ENCODE assay signal across 8 mouse cellular contexts in genomic region chr12:21418621-21419131, GRCm38 (mm10). TPM values are rescaled to one million over a fixed set of nuclear protein-coding genes. Genes with fewer than 3 reads are reported as not detected.
DNase-seq lines count a peak whose midpoint lies in the region; ATAC-seq and TF ChIP-seq lines count a peak whose summit lies in the region.

No protein-coding gene starts in this region.

- ATAC-seq in intestine, embryonic 14.5 days (replicated peaks; ENCODE audit: low FRiP score, low TSS enrichment, low read depth), result no peak
- ATAC-seq in midbrain, embryonic 13.5 days, result no peak

- H3K36me3 ChIP-seq in intestine, embryonic 14.5 days (ENCODE audit: control insufficient read depth, insufficient read depth, low read length), result peaks cover 18% of the 10 kb centered on the region
- H3K36me3 ChIP-seq in midbrain, embryonic 13.5 days, result peaks cover 18% of the 10 kb centered on the region

- no peak overlapping the region for H3K27ac ChIP-seq in embryonic fibroblast, embryonic 13.5 days (ENCODE audit: insufficient read depth, low read length)
- H3K27ac ChIP-seq in intestine, embryonic 14.5 days (ENCODE audit: low read depth), result no peak overlapping the region
- peak overlapping the region; percentile 94 for H3K27ac ChIP-seq in midbrain, embryonic 13.5 days

- peak overlapping the region; percentile 78; the same call in 1 of the 2 replicates for H3K9ac ChIP-seq in intestine, embryonic 14.5 days (ENCODE audit: low read length)
- H3K9ac ChIP-seq in midbrain, embryonic 13.5 days (replicated peaks), result peak overlapping the region; percentile 81

- no peaks in the 10 kb centered on the region for H3K9me3 ChIP-seq in intestine, embryonic 14.5 days (ENCODE audit: control insufficient read depth, low read length)
- H3K9me3 ChIP-seq in midbrain, embryonic 13.5 days, result 0 out of 2 replicates have a peak, but pooled peaks cover 5% of the 10 kb centered on the region

- H3K4me1 ChIP-seq in embryonic fibroblast, embryonic 13.5 days (ENCODE audit: control insufficient read depth, insufficient read depth, low read length), result no peaks in the 10 kb centered on the region; the same call in 1 of the 2 replicates
- peaks cover 15% of the 10 kb centered on the region for H3K4me1 ChIP-seq in intestine, embryonic 14.5 days (replicated peaks; ENCODE audit: control insufficient read depth, insufficient read depth, low read length)
- H3K4me1 ChIP-seq in midbrain, embryonic 13.5 days (replicated peaks), result peaks cover 23% of the 10 kb centered on the region

- no peak for TF ChIP-seq CTCF in embryonic fibroblast, embryonic 13.5 days (IDR thresholded peaks at IDR 0.05; ENCODE audit: borderline replicate concordance, insufficient read depth, low read length)

- peak overlapping the region; percentile 67; the same call in 1 of the 2 replicates for H3K4me3 ChIP-seq in embryonic fibroblast, embryonic 13.5 days (ENCODE audit: insufficient read depth, low read length)
- H3K4me3 ChIP-seq in intestine, embryonic 14.5 days (ENCODE audit: low read depth, low read length), result peak overlapping the region; percentile 91
- H3K4me3 ChIP-seq in midbrain, embryonic 13.5 days (replicated peaks), result peak overlapping the region; percentile 75

- DNase-seq in adrenal gland, adult (ENCODE audit: inconsistent age in 2 of 2, low spot score in 1 of 2), result peak; percentile 66 to 74
- DNase-seq in adrenal gland, postnatal 4 days (ENCODE audit: low spot score in 2 of 2), result no peak
- DNase-seq in ovary, postnatal 36 days (ENCODE audit: low spot score), result peak; percentile 39
- DNase-seq in ovary, postnatal 14 days (ENCODE audit: low spot score), result no peak
- no peak for DNase-seq in intestine, embryonic 14.5 days (ENCODE audit: low spot score)
- DNase-seq in adipocyte (ENCODE audit: low spot score), result no peak

- WGBS in intestine, embryonic 14.5 days, result 41% methylated on average over 10 of the region's 11 CpGs
- WGBS in midbrain, embryonic 13.5 days, result 34% methylated on average over 11 of the region's 11 CpGs

- H3K4me2 ChIP-seq in intestine, embryonic 14.5 days (ENCODE audit: low read length), result peak overlapping the region; percentile 74
- H3K4me2 ChIP-seq in midbrain, embryonic 13.5 days (replicated peaks), result peak overlapping the region; percentile 58

- no peaks in the 10 kb centered on the region for H3K27me3 ChIP-seq in intestine, embryonic 14.5 days (replicated peaks; ENCODE audit: control insufficient read depth, insufficient read depth, low read length)
- H3K27me3 ChIP-seq in midbrain, embryonic 13.5 days, result no peaks in the 10 kb centered on the region

- no peak; the same call in 1 of the 2 replicates for TF ChIP-seq POLR2A in embryonic fibroblast, embryonic 13.5 days (IDR thresholded peaks at IDR 0.05; ENCODE audit: low read depth, low read length)

RNA-seq across cellular contexts. Expression of gene Ywhaq, which starts 1.2 kb away (rescaled TPM):
- 100 to 1,000 TPM; 268 to 301 TPM for total RNA-seq in adrenal gland, postnatal 4 days (2021)
- 272 and 295 TPM in 2 replicates for polyA plus RNA-seq in embryonic fibroblast, embryonic 13.5 days (2011; ENCODE audit: insufficient read length, low read depth, missing spikeins)
- polyA plus RNA-seq in intestine, embryonic 14.5 days (2014; fragmentation: Nextera tagmentation; extraction: Ambion mirVana), result 715 and 798 TPM in 2 replicates
- polyA plus RNA-seq in midbrain, embryonic 13.5 days (2015; fragmentation: Nextera tagmentation; extraction: Ambion mirVana), result 1,158 and 1,235 TPM in 2 replicates

RNA-seq across cellular contexts. Expression of gene Adam17, which starts 45.2 kb away (rescaled TPM):
- total RNA-seq in adrenal gland, postnatal 4 days (2021), result 10 to 100 TPM; 48.9 to 57.0 TPM
- 48.8 and 59.9 TPM in 2 replicates for polyA plus RNA-seq in embryonic fibroblast, embryonic 13.5 days (2011; ENCODE audit: insufficient read length, low read depth, missing spikeins)
- 33.3 and 35.1 TPM in 2 replicates for polyA plus RNA-seq in intestine, embryonic 14.5 days (2014; fragmentation: Nextera tagmentation; extraction: Ambion mirVana)
- polyA plus RNA-seq in midbrain, embryonic 13.5 days (2015; fragmentation: Nextera tagmentation; extraction: Ambion mirVana), result 21.0 and 23.0 TPM in 2 replicates

Comparison
In these comparisons a context has a peak if more than half of its experiments do, and no peak if none do; other contexts are left out.
1. DNase-seq: peak in adrenal gland, adult (2 of 2) and ovary, postnatal 36 days (single experiment); none in adrenal gland, postnatal 4 days (0 of 2), ovary, postnatal 14 days (single experiment), intestine, embryonic 14.5 days (single experiment) and adipocyte (single experiment).
2. Peak in every context shown above with its lines, with median percentiles within 50 percentile points of each other: H3K4me3 ChIP-seq.